Mouse (Mus musculus) lung, adult 2 months (tissue): Measurements from ENCODE around the gene H2afz. TPM values are rescaled to one million over a fixed set of nuclear protein-coding genes. Genes with fewer than 3 reads are reported as not detected.
"Not testable (repeated sequence)": the region's sequence is repeated elsewhere in the genome, so short reads cannot be mapped to it uniquely, and the experiment has no call there.

Source experiments
- DNase-seq: peaks from one replicate; pipeline ENCODE4 v3.0.0; 2022
- H3K4me1 ChIP-seq: fragments of 200-500 bp; 2 replicates; pipeline ENCODE4 v1.6.1; 2011; ENCODE audit warnings: low read length; ENCODE audit not compliant: control insufficient read depth, insufficient read depth
- H3K4me3 ChIP-seq: fragments of 200-500 bp; replicated peaks from 2 replicates; pipeline ENCODE3; 2011; ENCODE audit warnings: low read depth, mild to moderate bottlenecking, control low read depth, low read length; ENCODE audit errors: extremely low read depth
- CTCF ChIP-seq: fragments of 200-500 bp; IDR thresholded peaks from 2 replicates; pipeline ENCODE4 v1.5.1; 2011; ENCODE audit warnings: mild to moderate bottlenecking, low read length, control low read depth; ENCODE audit not compliant: insufficient read depth
- POLR2A ChIP-seq: fragments of 200-500 bp; IDR thresholded peaks from 2 replicates; pipeline ENCODE4 v1.6.1; 2011; ENCODE audit warnings: low read depth, mild to moderate bottlenecking, control low read depth, low read length, borderline replicate concordance; ENCODE audit errors: extremely low read depth
- WGBS: fragments of 180-500 bp; shearing (Covaris S2); methylation state at CpG from one replicate; pipeline ENCODE4 v1.1.7; 2018; 5-methylcytosine and 5-hydroxymethylcytosine counted together
- polyA plus RNA-seq: library from polyadenylated mRNA; depleted of rRNA; stranded (reverse); fragments of >200 nt; gene quantifications from 2 replicates; pipeline ENCODE4 v1.2.3, GENCODE M21; 2012; rRNA removed

Gene H2afz
- polyA plus RNA-seq, 1 experiment, result 400 TPM

- DNase-seq, result no peak
- 58% methylated on average over 10 of the region's 10 CpGs for WGBS
- no peak for TF ChIP-seq POLR2A
- no peak for TF ChIP-seq CTCF
- no peaks in the 10 kb centered on the region for H3K4me1 ChIP-seq
- H3K4me3 ChIP-seq, result no peak overlapping the region
Measured at GRCm38 (mm10) chr3:137900149-137900548, 35.9 kb downstream of the H2afz start.

- Histone ChIP-seq H3K4me3 (no peak overlapping the region), H3K4me1 (0 out of 2 replicates have a peak, but pooled peaks cover 2% of the 10 kb centered on the region)
- WGBS, result 41% methylated on average over 2 of the region's 2 CpGs
- no peak for DNase-seq
- TF ChIP-seq POLR2A (no peak), CTCF (no peak)
Measured at GRCm38 (mm10) chr3:137913093-137913492, 48.8 kb downstream of the H2afz start.

- WGBS, result 100% methylated on average over 1 of the region's 1 CpGs
- not testable (repeated sequence) for H3K4me1 ChIP-seq
Measured at GRCm38 (mm10) chr3:137914567-137914966, 50.3 kb downstream of the H2afz start.

More at GRCm38 (mm10) chr3:137914567-137914966, 50.3 kb downstream of the H2afz start:
- not testable (repeated sequence) for DNase-seq, H3K4me3 ChIP-seq

Other genes with a start within 250 kb of the H2afz start
- 1.7 and 5.1 TPM in 2 replicates for gene Ddit4l, start 242.9 kb upstream of the H2afz start, polyA plus RNA-seq
- gene Gm21962, start 193.0 kb upstream of the H2afz start, polyA plus RNA-seq, result not detected in 2 replicates
- gene Dnajb14, start 3.2 kb downstream of the H2afz start, polyA plus RNA-seq, result 3.7 and 6.1 TPM in 2 replicates
- gene Lamtor3, start 54.0 kb downstream of the H2afz start, polyA plus RNA-seq, result 19.6 and 31.7 TPM in 2 replicates
- gene Dapp1, start 117.1 kb downstream of the H2afz start, polyA plus RNA-seq, result 4.5 and 7.1 TPM in 2 replicates
- 0.15 and 2.3 TPM in 2 replicates for gene 1110002E22Rik, start 200.6 kb downstream of the H2afz start, polyA plus RNA-seq
- 0.15 and 0.18 TPM in 2 replicates for gene Gm5105, start 202.9 kb downstream of the H2afz start, polyA plus RNA-seq